Mouse (Mus musculus) lung, adult 2 months (tissue): ENCODE results near the gene Cfap54.

Source experiments
- CTCF ChIP-seq: fragments of 200-500 bp; IDR thresholded peaks from 2 replicates; pipeline ENCODE4 v1.5.1; 2011; ENCODE audit warnings: mild to moderate bottlenecking, low read length, control low read depth; ENCODE audit not compliant: insufficient read depth
- POLR2A ChIP-seq: fragments of 200-500 bp; IDR thresholded peaks from 2 replicates; pipeline ENCODE4 v1.6.1; 2011; ENCODE audit warnings: low read depth, mild to moderate bottlenecking, control low read depth, low read length, borderline replicate concordance; ENCODE audit errors: extremely low read depth

DNA sequence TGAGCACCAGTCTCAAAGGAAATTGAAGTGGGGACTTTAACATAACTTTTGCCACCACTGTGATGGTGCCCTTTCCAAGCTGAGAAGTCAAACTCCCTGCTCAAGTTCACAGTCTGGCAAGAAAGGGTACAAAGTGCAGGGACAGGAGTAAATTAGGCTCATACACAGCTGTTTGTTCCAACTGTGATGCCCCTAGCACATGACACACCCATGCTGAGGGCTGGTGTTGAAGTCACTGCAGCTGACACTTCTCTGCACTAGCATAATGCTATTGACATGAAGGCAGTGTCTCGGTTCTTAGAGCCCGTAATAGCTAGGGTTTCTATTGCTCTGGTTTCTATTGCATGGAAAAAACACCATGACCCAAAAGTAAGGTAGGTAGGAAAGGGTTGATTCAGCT lies 47.1 kb upstream of the Cfap54 start:
- TF ChIP-seq CTCF (no peak), POLR2A (no peak)
